ENCODE assay signal across 8 mouse cellular contexts in genomic region chr8:56293480-56293879, GRCm38 (mm10). TPM values are rescaled to one million over a fixed set of nuclear protein-coding genes. Genes with fewer than 3 reads are reported as not detected.
A peak's percentile ranks its signal among the peaks of the same experiment; 100 is the strongest.
DNase-seq lines count a peak whose midpoint lies in the region; ATAC-seq lines count a peak whose summit lies in the region.

No protein-coding gene starts in this region.

- H3K27ac ChIP-seq in forebrain, embryonic 13.5 days: no peak overlapping the region
- H3K27ac ChIP-seq in midbrain, embryonic 16.5 days (ENCODE audit: low read length): no peak overlapping the region

- peaks cover 4% of the 10 kb centered on the region; the same call in 1 of the 2 replicates for H3K27me3 ChIP-seq in forebrain, embryonic 13.5 days
- no peaks in the 10 kb centered on the region for H3K27me3 ChIP-seq in midbrain, embryonic 16.5 days (ENCODE audit: control insufficient read depth, insufficient read depth, low read depth, low read length)

- intact Hi-C loops in gastrocnemius, postnatal 14 days (cut with DNase I; ENCODE audit: low total_unique reads): no loop called here

- H3K4me3 ChIP-seq in forebrain, embryonic 13.5 days: no peak overlapping the region
- H3K4me3 ChIP-seq in midbrain, embryonic 16.5 days (ENCODE audit: low read depth, low read length): no peak overlapping the region

- WGBS in forebrain, embryonic 13.5 days: 3% methylated on average over 8 of the region's 8 CpGs
- WGBS in midbrain, embryonic 16.5 days: under 1% methylated on average over 8 of the region's 8 CpGs

- H3K9me3 ChIP-seq in forebrain, embryonic 13.5 days (replicated peaks): no peaks in the 10 kb centered on the region
- no peaks in the 10 kb centered on the region for H3K9me3 ChIP-seq in midbrain, embryonic 16.5 days (replicated peaks; ENCODE audit: control insufficient read depth, low read length, poor library complexity, severe bottlenecking)

- H3K9ac ChIP-seq in forebrain, embryonic 13.5 days: no peak overlapping the region
- no peak overlapping the region for H3K9ac ChIP-seq in midbrain, embryonic 16.5 days (ENCODE audit: low read depth, low read length)

- peak; percentile 14 for DNase-seq in gastrocnemius, postnatal 10 days
- DNase-seq in gastrocnemius, postnatal 14 days: no peak
- DNase-seq in adipocyte (ENCODE audit: low spot score): peak; percentile 75
- peak; percentile 26 for DNase-seq in kidney, postnatal 14 days
- no peak for DNase-seq in spleen, postnatal 4 days (ENCODE audit: low spot score in 2 of 2)
- no peak for DNase-seq in T-cell, adult 2 months (ENCODE audit: low spot score)

- H3K4me1 ChIP-seq in forebrain, embryonic 13.5 days: peaks cover 26% of the 10 kb centered on the region
- H3K4me1 ChIP-seq in midbrain, embryonic 16.5 days (ENCODE audit: control insufficient read depth, insufficient read depth, low read length): peaks cover 10% of the 10 kb centered on the region; the same call in 1 of the 2 replicates

- peak overlapping the region; percentile 91 for H3K4me2 ChIP-seq in forebrain, embryonic 13.5 days
- peak overlapping the region; percentile 10; the same call in 1 of the 2 replicates for H3K4me2 ChIP-seq in midbrain, embryonic 16.5 days (ENCODE audit: low read length)

- ATAC-seq in forebrain, embryonic 13.5 days: peak; percentile 60
- peak; percentile 34; the same call in 1 of the 2 replicates for ATAC-seq in midbrain, embryonic 16.5 days

- no peaks in the 10 kb centered on the region for H3K36me3 ChIP-seq in forebrain, embryonic 13.5 days (ENCODE audit: poor library complexity, severe bottlenecking)
- H3K36me3 ChIP-seq in midbrain, embryonic 16.5 days (ENCODE audit: control insufficient read depth, insufficient read depth, low read length): no peaks in the 10 kb centered on the region

RNA-seq across cellular contexts. Expression of gene Hpgd, which starts 0.9 kb away (rescaled TPM):
- total RNA-seq in gastrocnemius, postnatal 10 days (2021): 1 to 10 TPM; 3.7 to 9.1 TPM
- 1 to 10 TPM; 2.5 to 2.6 TPM for total RNA-seq in gastrocnemius, postnatal 14 days (2021)
- 3.8 and 3.9 TPM in 2 replicates for polyA plus RNA-seq in forebrain, embryonic 13.5 days (2015; fragmentation: Nextera tagmentation; extraction: Ambion mirVana)
- polyA plus RNA-seq in midbrain, embryonic 16.5 days (2015; fragmentation: Nextera tagmentation; extraction: Ambion mirVana): 3.4 and 4.1 TPM in 2 replicates

Comparison
In these comparisons a context has a peak if more than half of its experiments do, and no peak if none do; other contexts are left out.
1. DNase-seq: peak in gastrocnemius, postnatal 10 days (single experiment), adipocyte (single experiment) and kidney, postnatal 14 days (single experiment); none in gastrocnemius, postnatal 14 days (single experiment), spleen, postnatal 4 days (0 of 2) and T-cell, adult 2 months (single experiment).